Mouse (Mus musculus): ENCODE results near the gene Ccdc124. TPM values are rescaled to one million over a fixed set of nuclear protein-coding genes. Genes with fewer than 3 reads are reported as not detected.

Ccdc124 gene
- polyA plus RNA-seq, 1 experiment, result 111 TPM

GRCm38 (mm10) chr8:70841147-70842072 is 32.3 kb downstream of the Ccdc124 start:
- peak; percentile 87 for DNase-seq (ENCODE audit: low read depth)
- TF ChIP-seq CTCF (IDR thresholded peaks at IDR 0.05; ENCODE audit: borderline replicate concordance, extremely low read depth, insufficient read depth, insufficient read length), result peak; percentile 96
- no peak for TF ChIP-seq POLR2A (IDR thresholded peaks at IDR 0.05; ENCODE audit: borderline replicate concordance, extremely low read depth, insufficient read depth, insufficient read length, poor library complexity, severe bottlenecking)

GRCm38 (mm10) chr8:70840590-70840989 is 33.1 kb downstream of the Ccdc124 start:
- no peak for TF ChIP-seq CTCF (IDR thresholded peaks at IDR 0.05; ENCODE audit: borderline replicate concordance, extremely low read depth, insufficient read depth, insufficient read length)

GRCm38 (mm10) chr8:70839408-70840351 is 34.1 kb downstream of the Ccdc124 start, which contains the start of gene Arrdc2:
TSS of gene Arrdc2 (minus strand) at chr8:70839720.
- TF ChIP-seq POLR2A (IDR thresholded peaks at IDR 0.05; ENCODE audit: borderline replicate concordance, extremely low read depth, insufficient read depth, insufficient read length, poor library complexity, severe bottlenecking), result peak; percentile 63; the same call in 1 of the 2 replicates
- TF ChIP-seq CTCF (IDR thresholded peaks at IDR 0.05; ENCODE audit: borderline replicate concordance, extremely low read depth, insufficient read depth, insufficient read length), result no peak
- DNase-seq (ENCODE audit: low read depth), result peak; percentile 100

More at GRCm38 (mm10) chr8:70840590-70840989, 33.1 kb downstream of the Ccdc124 start:
- no peak for DNase-seq (ENCODE audit: low read depth)

- DNase-seq (ENCODE audit: low read depth), result peak; percentile 26
These were observed 34.9 kb downstream of the Ccdc124 start for GRCm38 (mm10) chr8:70838654-70839407.

GRCm38 (mm10) chr8:70836666-70837065 is 37.1 kb downstream of the Ccdc124 start:
- no peak for DNase-seq (ENCODE audit: low read depth)
- no peak for TF ChIP-seq POLR2A (IDR thresholded peaks at IDR 0.05; ENCODE audit: borderline replicate concordance, extremely low read depth, insufficient read depth, insufficient read length, poor library complexity, severe bottlenecking)
- TF ChIP-seq CTCF (IDR thresholded peaks at IDR 0.05; ENCODE audit: borderline replicate concordance, extremely low read depth, insufficient read depth, insufficient read length), result no peak

More at GRCm38 (mm10) chr8:70838654-70839407, 34.9 kb downstream of the Ccdc124 start:
- TF ChIP-seq POLR2A (IDR thresholded peaks at IDR 0.05; ENCODE audit: borderline replicate concordance, extremely low read depth, insufficient read depth, insufficient read length, poor library complexity, severe bottlenecking), result no peak
- no peak for TF ChIP-seq CTCF (IDR thresholded peaks at IDR 0.05; ENCODE audit: borderline replicate concordance, extremely low read depth, insufficient read depth, insufficient read length)

GRCm38 (mm10) chr8:70834071-70834470 is 39.7 kb downstream of the Ccdc124 start:
- TF ChIP-seq CTCF (IDR thresholded peaks at IDR 0.05; ENCODE audit: borderline replicate concordance, extremely low read depth, insufficient read depth, insufficient read length) (no peak), POLR2A (IDR thresholded peaks at IDR 0.05; ENCODE audit: borderline replicate concordance, extremely low read depth, insufficient read depth, insufficient read length, poor library complexity, severe bottlenecking) (no peak)
- DNase-seq (ENCODE audit: low read depth), result no peak

- no peak for TF ChIP-seq POLR2A (IDR thresholded peaks at IDR 0.05; ENCODE audit: borderline replicate concordance, extremely low read depth, insufficient read depth, insufficient read length, poor library complexity, severe bottlenecking)
- no peak for TF ChIP-seq CTCF (IDR thresholded peaks at IDR 0.05; ENCODE audit: borderline replicate concordance, extremely low read depth, insufficient read depth, insufficient read length)
- DNase-seq (ENCODE audit: low read depth), result no peak
These were observed 40.2 kb downstream of the Ccdc124 start for GRCm38 (mm10) chr8:70833520-70833919.

GRCm38 (mm10) chr8:70833018-70833482 is 40.7 kb downstream of the Ccdc124 start:
- TF ChIP-seq CTCF (IDR thresholded peaks at IDR 0.05; ENCODE audit: borderline replicate concordance, extremely low read depth, insufficient read depth, insufficient read length) (no peak), POLR2A (IDR thresholded peaks at IDR 0.05; ENCODE audit: borderline replicate concordance, extremely low read depth, insufficient read depth, insufficient read length, poor library complexity, severe bottlenecking) (no peak)
- no peak for DNase-seq (ENCODE audit: low read depth)

GRCm38 (mm10) chr8:70832371-70832770 is 41.4 kb downstream of the Ccdc124 start:
- TF ChIP-seq POLR2A (IDR thresholded peaks at IDR 0.05; ENCODE audit: borderline replicate concordance, extremely low read depth, insufficient read depth, insufficient read length, poor library complexity, severe bottlenecking), result no peak
- DNase-seq (ENCODE audit: low read depth), result no peak

- DNase-seq (ENCODE audit: low read depth), result no peak
- TF ChIP-seq POLR2A (IDR thresholded peaks at IDR 0.05; ENCODE audit: borderline replicate concordance, extremely low read depth, insufficient read depth, insufficient read length, poor library complexity, severe bottlenecking) (no peak), CTCF (IDR thresholded peaks at IDR 0.05; ENCODE audit: borderline replicate concordance, extremely low read depth, insufficient read depth, insufficient read length) (no peak)
These were observed 42.2 kb downstream of the Ccdc124 start for GRCm38 (mm10) chr8:70831517-70831916.
